Mouse (Mus musculus): ENCODE data around the gene Atxn1. TPM values are rescaled to one million over a fixed set of nuclear protein-coding genes. Genes with fewer than 3 reads are reported as not detected.

The Atxn1 gene
- total and polyA plus RNA-seq, 3 experiments = 0.39 to 1.1 TPM; not detected in 1

- Histone ChIP-seq H3K79me2 (ENCODE audit: control insufficient read depth, insufficient read depth, low read length, poor library complexity) (no peaks in the 10 kb centered on the region), H3K9ac (ENCODE audit: control insufficient read depth, low read depth, low read length, poor library complexity, severe bottlenecking) (no peak overlapping the region), H3K27ac (ENCODE audit: control insufficient read depth, low read depth, low read length) (no peak overlapping the region), H3K4me3 (ENCODE audit: control insufficient read depth in 1 of 2, insufficient read depth in 1 of 2, low read depth in 2 of 2, low read length in 2 of 2) (no peak overlapping the region), H3K4me1 (ENCODE audit: control insufficient read depth in 1 of 2, insufficient read depth in 2 of 2, low read length in 2 of 2) (peaks cover 2 to 14% of the 10 kb centered on the region in 2 experiments), H3K9me3 (replicated peaks; ENCODE audit: insufficient read depth, low read length) (no peaks in the 10 kb centered on the region), H3K36me3 (ENCODE audit: control insufficient read depth in 1 of 2, insufficient read depth in 2 of 2, low read length in 2 of 2) (peaks cover 0 to 8% of the 10 kb centered on the region in 2 experiments; a peak in 3 of 4 replicates), H3K27me3 (ENCODE audit: control insufficient read depth in 1 of 2, insufficient read depth in 2 of 2, low read length in 2 of 2) (no peaks in the 10 kb centered on the region)
- TF ChIP-seq ZC3H11A (IDR thresholded peaks at IDR 0.05; ENCODE audit: low read depth, low read length) (no peak), ZKSCAN1 (IDR thresholded peaks at IDR 0.05; ENCODE audit: low read depth, low read length) (no peak), KAT2A (conservative IDR thresholded peaks at IDR 0.05; ENCODE audit: low read depth, low read length) (no peak), BHLHE40 (IDR thresholded peaks at IDR 0.05; ENCODE audit: borderline replicate concordance, low read depth, low read length) (no peak), RAD21 (IDR thresholded peaks at IDR 0.05; ENCODE audit: low read depth, low read length) (no peak), TBP (IDR thresholded peaks at IDR 0.05; ENCODE audit: low read depth, low read length) (no peak), POLR2AphosphoS5 (IDR thresholded peaks at IDR 0.05; ENCODE audit: borderline replicate concordance, low read depth, low read length) (no peak), USF2 (IDR thresholded peaks at IDR 0.05; ENCODE audit: borderline replicate concordance in 1 of 2, insufficient read depth in 1 of 2, low read depth in 1 of 2, low read length in 2 of 2) (no peak), JUND (IDR thresholded peaks at IDR 0.05; ENCODE audit: low read depth, low read length) (no peak), ZMIZ1 (IDR thresholded peaks at IDR 0.05; ENCODE audit: low read depth, low read length) (no peak), RCOR1 (IDR thresholded peaks at IDR 0.05; ENCODE audit: low read depth, low read length) (no peak), GATA1 (IDR thresholded peaks at IDR 0.05; ENCODE audit: low read depth, low read length) (no peak), MAX (IDR thresholded peaks at IDR 0.05; ENCODE audit: low read length) (no peak), MYB (IDR thresholded peaks at IDR 0.05; ENCODE audit: low read depth, low read length) (no peak), MAZ (IDR thresholded peaks at IDR 0.05; ENCODE audit: low read depth, low read length) (no peak), ELF1 (IDR thresholded peaks at IDR 0.05; ENCODE audit: low read depth, low read length) (no peak), ZNF384 (IDR thresholded peaks at IDR 0.05; ENCODE audit: low read depth, low read length) (no peak), NELFE (IDR thresholded peaks at IDR 0.05; ENCODE audit: low read depth, low read length) (no peak)
- DNase-seq (ENCODE audit: low read depth, low spot score) = no peak
Observed at GRCm38 (mm10) chr13:45537110-45537509, 427.7 kb downstream of the Atxn1 start.

GRCm38 (mm10) chr13:45535731-45536453, 428.9 kb downstream of the Atxn1 start:
- DNase-seq (ENCODE audit: low read depth, low spot score) = no peak
- no peak overlapping the region for H3K27ac ChIP-seq (ENCODE audit: control insufficient read depth, low read depth, low read length)
- H3K79me2 ChIP-seq (ENCODE audit: control insufficient read depth, insufficient read depth, low read length, poor library complexity) = no peaks in the 10 kb centered on the region
- no peaks in the 10 kb centered on the region for H3K27me3 ChIP-seq (ENCODE audit: control insufficient read depth in 1 of 2, insufficient read depth in 2 of 2, low read length in 2 of 2)
- no peak overlapping the region for H3K4me3 ChIP-seq (ENCODE audit: control insufficient read depth in 1 of 2, insufficient read depth in 1 of 2, low read depth in 2 of 2, low read length in 2 of 2)
- no peak for TF ChIP-seq TCF12 (IDR thresholded peaks at IDR 0.05; ENCODE audit: low read depth, low read length)
- TF ChIP-seq ZKSCAN1 (IDR thresholded peaks at IDR 0.05; ENCODE audit: low read depth, low read length) = no peak
- no peak for TF ChIP-seq GATA1 (IDR thresholded peaks at IDR 0.05; ENCODE audit: low read depth, low read length)
- TF ChIP-seq SMC3 (IDR thresholded peaks at IDR 0.05; ENCODE audit: low read depth, low read length) = no peak
- no peak for TF ChIP-seq MAX (IDR thresholded peaks at IDR 0.05; ENCODE audit: low read length)
- TF ChIP-seq BHLHE40 (IDR thresholded peaks at IDR 0.05; ENCODE audit: borderline replicate concordance, low read depth, low read length) = no peak
- no peaks in the 10 kb centered on the region for H3K9me3 ChIP-seq (replicated peaks; ENCODE audit: insufficient read depth, low read length)
- no peak overlapping the region for H3K9ac ChIP-seq (ENCODE audit: control insufficient read depth, low read depth, low read length, poor library complexity, severe bottlenecking)
- peaks cover 2 to 25% of the 10 kb centered on the region in 2 experiments for H3K4me1 ChIP-seq (ENCODE audit: control insufficient read depth in 1 of 2, insufficient read depth in 2 of 2, low read length in 2 of 2)
- H3K36me3 ChIP-seq (ENCODE audit: control insufficient read depth in 1 of 2, insufficient read depth in 2 of 2, low read length in 2 of 2) = peaks cover 0 to 15% of the 10 kb centered on the region in 2 experiments; a peak in 3 of 4 replicates
